Mouse (Mus musculus) bone marrow, adult 2 months (tissue): Measurements from ENCODE around the gene Apold1.

Experiments used
- CTCF ChIP-seq: fragments of 200-500 bp; IDR thresholded peaks from 2 replicates; pipeline ENCODE4 v1.5.1; 2011; ENCODE audit warnings: low read length, control low read depth; ENCODE audit not compliant: control insufficient read depth, insufficient read depth
- POLR2A ChIP-seq: fragments of 200-500 bp; IDR thresholded peaks from 2 replicates; pipeline ENCODE4 v1.6.1; 2011; ENCODE audit warnings: low read depth, mild to moderate bottlenecking, control low read depth, low read length, borderline replicate concordance; ENCODE audit not compliant: control insufficient read depth

GRCm38 (mm10) chr6:134961858-134962517 is 19.5 kb upstream of the Apold1 start:
- no peak for TF ChIP-seq CTCF
- TF ChIP-seq POLR2A: no peak
